Mouse (Mus musculus) layer of hippocampus, adult 9-11 months (tissue): ENCODE results near the gene Traf3ip3.

Experiments
- DNase-seq: peaks from one replicate; pipeline ENCODE4 v3.0.0; 2022

The Traf3ip3 gene

GRCm38 (mm10) chr1:193157111-193157492 is 44.4 kb downstream of the Traf3ip3 start:
- DNase-seq: no peak

GRCm38 (mm10) chr1:193156316-193157110 is 45.0 kb downstream of the Traf3ip3 start:
- no peak for DNase-seq

GRCm38 (mm10) chr1:193153561-193153960 is 47.9 kb downstream of the Traf3ip3 start:
- DNase-seq: no peak

- DNase-seq: no peak
Observed at GRCm38 (mm10) chr1:193152872-193153271, 48.6 kb downstream of the Traf3ip3 start, which contains the start of gene Irf6. TSS of gene Irf6 (plus strand) at chr1:193153111.

GRCm38 (mm10) chr1:193151134-193151533 is 50.4 kb downstream of the Traf3ip3 start:
- peak; percentile 31 for DNase-seq

GRCm38 (mm10) chr1:193149231-193149630 is 52.3 kb downstream of the Traf3ip3 start:
- DNase-seq: no peak

- no peak for DNase-seq
Observed at GRCm38 (mm10) chr1:193146416-193146815, 55.1 kb downstream of the Traf3ip3 start.

GRCm38 (mm10) chr1:193145101-193145500 is 56.4 kb downstream of the Traf3ip3 start:
- DNase-seq: no peak

GRCm38 (mm10) chr1:193144516-193144915 is 57.0 kb downstream of the Traf3ip3 start:
- no peak for DNase-seq

- no peak for DNase-seq
Observed at GRCm38 (mm10) chr1:193142517-193143062, 58.9 kb downstream of the Traf3ip3 start.

GRCm38 (mm10) chr1:193141118-193141517 is 60.4 kb downstream of the Traf3ip3 start:
- DNase-seq: no peak

GRCm38 (mm10) chr1:193138669-193139068 is 62.8 kb downstream of the Traf3ip3 start:
- DNase-seq: no peak

GRCm38 (mm10) chr1:193138087-193138486 is 63.4 kb downstream of the Traf3ip3 start:
- no peak for DNase-seq

GRCm38 (mm10) chr1:193133726-193134125 is 67.8 kb downstream of the Traf3ip3 start:
- DNase-seq: no peak

GRCm38 (mm10) chr1:193132385-193132784 is 69.1 kb downstream of the Traf3ip3 start:
- DNase-seq: no peak

GRCm38 (mm10) chr1:193131311-193131948 is 70.1 kb downstream of the Traf3ip3 start:
- DNase-seq: no peak

- DNase-seq: no peak
Observed at GRCm38 (mm10) chr1:193130839-193131238, 70.7 kb downstream of the Traf3ip3 start.

GRCm38 (mm10) chr1:193130456-193130825 is 71.1 kb downstream of the Traf3ip3 start:
- no peak for DNase-seq

- peak; percentile 95 for DNase-seq
Observed at GRCm38 (mm10) chr1:193129786-193130455, 71.6 kb downstream of the Traf3ip3 start, which contains the start of gene Diexf. TSS of gene Diexf (minus strand) at chr1:193130272.

GRCm38 (mm10) chr1:193129321-193129720 is 72.2 kb downstream of the Traf3ip3 start:
- DNase-seq: no peak

- no peak for DNase-seq
Observed at GRCm38 (mm10) chr1:193128055-193128454, 73.4 kb downstream of the Traf3ip3 start.

GRCm38 (mm10) chr1:193125835-193126234 is 75.7 kb downstream of the Traf3ip3 start:
- DNase-seq: no peak
